ENCODE assay signal across 8 mouse cellular contexts in the genomic region with DNA sequence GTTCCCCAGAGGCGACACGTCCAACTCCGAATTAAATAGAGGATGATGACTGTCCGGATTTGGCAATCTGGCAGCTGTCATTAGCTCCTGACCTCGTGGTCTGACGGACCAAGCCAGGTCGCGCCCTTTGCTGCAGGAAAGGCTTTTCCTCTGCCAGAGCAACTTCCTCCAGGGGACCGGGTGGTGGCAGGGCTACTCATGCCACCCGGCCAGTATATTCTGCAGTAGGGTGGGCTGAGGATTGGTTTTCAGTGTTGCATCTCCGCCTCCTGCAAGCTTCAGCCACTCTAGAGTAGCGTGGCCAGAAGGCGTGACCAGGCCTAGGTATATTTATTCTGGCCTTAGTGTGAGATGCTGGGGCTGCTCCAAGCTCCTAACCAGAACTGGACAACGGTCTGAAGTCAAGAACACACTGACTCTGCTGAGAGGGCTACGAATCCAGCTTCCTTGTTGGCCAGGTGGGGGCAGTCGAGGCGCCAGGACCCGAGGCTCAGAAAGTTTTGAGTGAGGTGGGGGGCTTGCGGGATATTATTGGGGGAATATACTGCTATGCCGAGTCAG. TPM values are rescaled to one million over a fixed set of nuclear protein-coding genes. Genes with fewer than 3 reads are reported as not detected.
A peak's percentile ranks its signal among the peaks of the same experiment; 100 is the strongest.
DNase-seq lines count a peak whose midpoint lies in the region; ATAC-seq and TF ChIP-seq lines count a peak whose summit lies in the region.

No protein-coding gene starts in this region.

- TF ChIP-seq POLR2A in cerebellum, adult 2 months (IDR thresholded peaks at IDR 0.05; ENCODE audit: borderline replicate concordance, insufficient read depth, low read length), result no peak

- H3K4me1 ChIP-seq in cerebellum, adult 2 months (ENCODE audit: control insufficient read depth, insufficient read depth, low read length), result peaks cover 3% of the 10 kb centered on the region; the same call in 1 of the 2 replicates
- peaks cover 22% of the 10 kb centered on the region for H3K4me1 ChIP-seq in hindbrain, postnatal 0 days (ENCODE audit: insufficient read depth, low read length)
- peaks cover 30% of the 10 kb centered on the region for H3K4me1 ChIP-seq in liver, embryonic 15.5 days (replicated peaks)

- H3K9me3 ChIP-seq in hindbrain, postnatal 0 days (ENCODE audit: low read length), result no peaks in the 10 kb centered on the region
- no peaks in the 10 kb centered on the region for H3K9me3 ChIP-seq in liver, embryonic 15.5 days (replicated peaks)

- no peak overlapping the region for H3K9ac ChIP-seq in hindbrain, postnatal 0 days (replicated peaks; ENCODE audit: low read length)
- no peak overlapping the region for H3K9ac ChIP-seq in liver, embryonic 15.5 days

- H3K4me2 ChIP-seq in hindbrain, postnatal 0 days (ENCODE audit: low read depth, low read length), result peak overlapping the region; percentile 88
- peak overlapping the region; percentile 94 for H3K4me2 ChIP-seq in liver, embryonic 15.5 days

- peak; percentile 7; the same call in 1 of the 2 replicates for ATAC-seq in hindbrain, postnatal 0 days
- no peak for ATAC-seq in liver, embryonic 15.5 days (ENCODE audit: insufficient read depth)

- TF ChIP-seq CTCF in layer of hippocampus, adult 2 months (conservative IDR thresholded peaks at IDR 0.05), result peak; percentile 57
- peak; percentile 26; the same call in 1 of the 2 replicates for TF ChIP-seq CTCF in cerebellum, adult 2 months (IDR thresholded peaks at IDR 0.05; ENCODE audit: borderline replicate concordance, insufficient read depth, low read depth, low read length)
- TF ChIP-seq CTCF in hindbrain, postnatal 0 days (IDR thresholded peaks at IDR 0.05; ENCODE audit: low read depth), result peak; percentile 65

- no peaks in the 10 kb centered on the region for H3K27me3 ChIP-seq in cerebellum, adult 2 months (ENCODE audit: control insufficient read depth, insufficient read depth, low read length)
- H3K27me3 ChIP-seq in hindbrain, postnatal 0 days (ENCODE audit: insufficient read depth, low read length), result no peaks in the 10 kb centered on the region
- H3K27me3 ChIP-seq in liver, embryonic 15.5 days, result peaks cover 27% of the 10 kb centered on the region

- 30% methylated on average over 20 of the region's 20 CpGs for WGBS in cerebellum, adult 2 months
- 26% methylated on average over 20 of the region's 20 CpGs for WGBS in hindbrain, postnatal 0 days
- WGBS in liver, embryonic 15.5 days (ENCODE audit: insufficient replicate concordance), result 12% methylated on average over 20 of the region's 20 CpGs

- no peak for DNase-seq in layer of hippocampus, adult 2 months (ENCODE audit: low spot score in 2 of 2)
- no peak for DNase-seq in layer of hippocampus, adult 8-10 months (ENCODE audit: low spot score in 2 of 2)
- peak; percentile 54 to 56 for DNase-seq in cerebellum, adult 2 months
- DNase-seq in gastrocnemius, adult 8-10 months (ENCODE audit: low spot score in 2 of 2), result peak; percentile 38 to 52
- DNase-seq in hindbrain, postnatal 0 days (ENCODE audit: low spot score), result peak; percentile 61
- DNase-seq in natural killer cell, adult 2 months (ENCODE audit: low spot score in 2 of 2), result peak; percentile 41 to 46
- peak; percentile 26 to 48 for DNase-seq in thymus, postnatal 36 days

- H3K27ac ChIP-seq in layer of hippocampus, adult 2 months, result peak overlapping the region; percentile 36; the same call in 1 of the 2 replicates
- H3K27ac ChIP-seq in cerebellum, adult 2 months (ENCODE audit: insufficient read depth, low read length), result no peak overlapping the region
- H3K27ac ChIP-seq in hindbrain, postnatal 0 days, result no peak overlapping the region
- H3K27ac ChIP-seq in liver, embryonic 15.5 days (replicated peaks), result no peak overlapping the region

- H3K4me3 ChIP-seq in layer of hippocampus, adult 2 months, result no peak overlapping the region; the same call in 1 of the 2 replicates
- no peak overlapping the region for H3K4me3 ChIP-seq in cerebellum, adult 2 months (replicated peaks; ENCODE audit: insufficient read depth, low read depth, low read length)
- no peak overlapping the region for H3K4me3 ChIP-seq in hindbrain, postnatal 0 days (ENCODE audit: low read length)
- H3K4me3 ChIP-seq in liver, embryonic 15.5 days (replicated peaks), result peak overlapping the region; percentile 82

- no peaks in the 10 kb centered on the region for H3K36me3 ChIP-seq in hindbrain, postnatal 0 days (ENCODE audit: insufficient read depth, low read length)
- H3K36me3 ChIP-seq in liver, embryonic 15.5 days (replicated peaks), result no peaks in the 10 kb centered on the region

RNA-seq across cellular contexts. Expression of a gene that starts 0.9 kb away (rescaled TPM):
- total RNA-seq in layer of hippocampus, adult 2 months (2021), result 10 to 100 TPM; 13.3 TPM
- total RNA-seq in layer of hippocampus, adult 8-10 months (2022), result 10 to 100 TPM; 11.7 to 12.3 (median 12.0) TPM
- 9.9 and 11.0 TPM in 2 replicates for polyA plus RNA-seq in cerebellum, adult 2 months (2012; rRNA removed)
- total RNA-seq in gastrocnemius, adult 8-10 months (2022), result 10 to 100 TPM in 3 of 4 experiments, 1 to 10 TPM in 1; 9.7 to 13.0 (median 11.2) TPM
- total RNA-seq in hindbrain, postnatal 0 days (2014; rRNA removed), result 25.1 and 26.2 TPM in 2 replicates
- polyA plus RNA-seq in hindbrain, postnatal 0 days (2015; fragmentation: Nextera tagmentation; extraction: Ambion mirVana), result 11.7 TPM in 2 replicates
- 7.2 and 8.5 TPM in 2 replicates for polyA plus RNA-seq in liver, embryonic 15.5 days (2015; fragmentation: Nextera tagmentation; extraction: Ambion mirVana)

Comparison
In these comparisons a context has a peak if more than half of its experiments do, and no peak if none do; other contexts are left out.
1. DNase-seq: peak in cerebellum, adult 2 months (2 of 2), gastrocnemius, adult 8-10 months (2 of 2), hindbrain, postnatal 0 days (single experiment), natural killer cell, adult 2 months (2 of 2) and thymus, postnatal 36 days (2 of 2); none in layer of hippocampus, adult 2 months (0 of 2) and layer of hippocampus, adult 8-10 months (0 of 2).
2. Peak in every context shown above with its lines, with median percentiles within 50 percentile points of each other: CTCF ChIP-seq.